Mouse (Mus musculus): ENCODE results near the gene Nol3. TPM values are rescaled to one million over a fixed set of nuclear protein-coding genes. Genes with fewer than 3 reads are reported as not detected.

Nol3 gene
- total RNA-seq, 2 experiments from 2014 or later, result 6.8 to 7.8 TPM

Small RNAs within 50 kb of the gene (microRNA-seq; reads per million reads assigned to microRNA genes)
- gene Gm27320, result 0 reads per million in 2 experiments
- 10,246 to 11,644 reads per million in 2 experiments for gene Mir328

Other genes starting within 250 kb of the Nol3 start
- not detected for gene Ces3a, start 227.5 kb upstream of the Nol3 start, total RNA-seq (2021)
- gene Ces3b, start 192.4 kb upstream of the Nol3 start, total RNA-seq (2021), result not detected
- gene Ces4a, start 144.3 kb upstream of the Nol3 start, total RNA-seq (2021), result not detected
- gene Cbfb, start 105.5 kb upstream of the Nol3 start, total RNA-seq (2021), result 10 to 100 TPM; 22.0 to 22.1 TPM
- gene D230025D16Rik, start 51.0 kb upstream of the Nol3 start, total RNA-seq (2021), result 10 to 100 TPM; 35.4 to 36.4 TPM
- 1 to 10 TPM; 4.0 to 4.4 TPM for gene B3gnt9, start 21.0 kb upstream of the Nol3 start, total RNA-seq (2021)
- gene Tradd, start 11.5 kb upstream of the Nol3 start, total RNA-seq (2021), result 10 to 100 TPM in 1 of 2 experiments, 1 to 10 TPM in 1; 4.6 to 10.9 TPM
- under 1 TPM; 0.69 to 0.94 TPM for gene Fbxl8, start 11.5 kb upstream of the Nol3 start, total RNA-seq (2021)
- gene Hsf4, start 6.3 kb upstream of the Nol3 start, total RNA-seq (2021), result 1 to 10 TPM; 4.1 to 5.0 TPM
- gene 4931428F04Rik, start 13.7 kb downstream of the Nol3 start, total RNA-seq (2021), result 10 to 100 TPM; 21.7 to 24.4 TPM
- gene Exoc3l, start 20.0 kb downstream of the Nol3 start, total RNA-seq (2021), result 1 to 10 TPM in 1 of 2 experiments, under 1 TPM in 1; 0.98 to 1.3 TPM
- gene E2f4, start 21.5 kb downstream of the Nol3 start, total RNA-seq (2021), result 10 to 100 TPM; 31.4 to 34.7 TPM
- gene Elmo3, start 29.5 kb downstream of the Nol3 start, total RNA-seq (2021), result under 1 TPM; 0.61 to 0.64 TPM
- 1 to 10 TPM; 4.0 to 9.2 TPM for gene Lrrc29, start 50.1 kb downstream of the Nol3 start, total RNA-seq (2021)
- gene Tmem208, start 50.2 kb downstream of the Nol3 start, total RNA-seq (2021), result 10 to 100 TPM; 40.7 to 45.2 TPM
- gene Fhod1, start 71.8 kb downstream of the Nol3 start, total RNA-seq (2021), result 1 to 10 TPM; 1.7 to 2.8 TPM
- gene Slc9a5, start 72.7 kb downstream of the Nol3 start, total RNA-seq (2021), result 10 to 100 TPM; 12.5 to 13.4 TPM
- 1 to 10 TPM in 1 of 2 experiments, under 1 TPM in 1; 0.49 to 1.1 TPM for gene Plekhg4, start 97.1 kb downstream of the Nol3 start, total RNA-seq (2021)
- not detected for gene Kctd19, start 137.4 kb downstream of the Nol3 start, total RNA-seq (2021)
- gene Lrrc36, start 137.4 kb downstream of the Nol3 start, total RNA-seq (2021), result under 1 TPM; 0.34 to 0.59 TPM
- gene Tppp3, start 195.4 kb downstream of the Nol3 start, total RNA-seq (2021), result 10 to 100 TPM; 26.7 to 33.7 TPM
- gene Zdhhc1, start 220.8 kb downstream of the Nol3 start, total RNA-seq (2021), result 10 to 100 TPM; 27.6 to 34.0 TPM
- gene Hsd11b2, start 242.6 kb downstream of the Nol3 start, total RNA-seq (2021), result under 1 TPM in 1 of 2 experiments, not detected in 1; 0.15 TPM

Data from layer of hippocampus, postnatal 25 days (tissue).